Mouse (Mus musculus) cerebellum, adult 9-11 months (tissue): ENCODE results near the gene Slc23a2.

Experiments used
- DNase-seq: peaks from one replicate; pipeline ENCODE4 v3.0.0; 2022

The Slc23a2 gene

GRCm38 (mm10) chr2:132017611-132018010 lies 127.3 kb downstream of the Slc23a2 start:
- no peak for DNase-seq

GRCm38 (mm10) chr2:132016034-132016433 lies 128.9 kb downstream of the Slc23a2 start:
- DNase-seq = no peak

- DNase-seq = no peak
Observed at GRCm38 (mm10) chr2:132013152-132013551, 131.8 kb downstream of the Slc23a2 start.

- DNase-seq = no peak
Observed at GRCm38 (mm10) chr2:132010781-132011180, 134.1 kb downstream of the Slc23a2 start.

DNA sequence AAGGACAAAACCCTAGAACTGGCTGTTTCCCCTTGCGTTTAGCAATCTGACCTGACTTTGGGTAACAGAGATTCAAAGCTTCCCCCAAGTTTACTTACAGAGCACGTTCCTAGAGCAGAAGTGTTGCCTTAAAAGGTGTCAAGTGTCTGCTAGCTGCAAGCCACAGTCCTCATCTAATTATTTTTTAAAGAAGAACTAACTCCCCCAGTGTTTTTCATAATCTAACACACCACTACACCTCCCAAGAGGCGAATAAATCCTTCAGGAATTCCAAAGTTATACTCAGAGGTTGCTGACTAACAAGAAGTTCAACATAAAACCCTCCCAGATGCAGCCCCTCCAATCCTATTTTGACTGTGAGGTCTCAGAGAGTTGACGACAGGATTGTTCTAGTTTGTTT lies 136.7 kb downstream of the Slc23a2 start:
- no peak for DNase-seq

- DNase-seq = no peak
Observed at GRCm38 (mm10) chr2:132007475-132007819, 137.5 kb downstream of the Slc23a2 start.

DNA sequence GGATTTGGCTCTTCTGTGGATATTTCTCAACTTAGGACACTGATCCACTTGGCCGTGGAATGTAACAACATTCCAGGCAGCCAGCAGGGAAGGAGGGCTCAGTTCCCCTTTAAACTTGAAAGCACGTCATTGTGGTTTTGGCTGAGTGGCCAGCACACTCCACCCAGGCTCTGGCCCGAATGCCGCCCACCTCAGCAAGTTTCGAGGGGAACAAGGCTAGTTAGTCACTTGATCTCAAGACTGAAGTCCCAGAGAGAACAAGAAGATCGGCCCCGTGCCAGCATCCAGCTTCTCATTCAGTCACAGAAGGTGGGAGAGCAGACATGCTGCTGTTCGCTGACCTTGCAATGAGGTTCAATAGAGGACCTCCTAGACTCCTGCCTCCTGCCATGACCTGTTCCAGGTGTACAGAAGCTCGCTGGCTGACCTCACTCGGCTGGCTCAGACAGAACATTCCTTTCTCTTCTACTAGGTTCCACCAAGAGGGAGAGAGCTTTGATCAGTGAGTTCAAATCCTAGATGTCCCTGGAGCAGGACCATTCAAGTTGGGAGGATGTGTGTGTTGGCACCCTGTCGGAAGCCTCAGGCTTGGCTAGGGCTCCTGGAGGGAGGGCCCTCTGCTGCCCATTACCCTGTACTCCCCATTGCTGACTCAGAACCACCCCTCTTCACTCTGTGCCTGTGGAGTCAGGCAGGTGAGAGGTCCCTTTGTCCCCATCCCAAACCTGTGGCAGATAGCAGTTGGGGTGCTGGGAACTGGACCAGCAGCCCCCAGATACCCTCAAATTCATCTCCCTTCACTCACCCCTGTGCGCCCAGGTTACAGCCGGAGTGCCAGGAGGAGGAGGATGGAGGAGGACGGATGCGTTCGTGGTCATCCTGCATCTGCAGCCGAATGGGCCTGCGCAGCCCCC lies 138.1 kb downstream of the Slc23a2 start:
- no peak for DNase-seq

- no peak for DNase-seq
Observed at GRCm38 (mm10) chr2:132005445-132005844, 139.5 kb downstream of the Slc23a2 start.

DNA sequence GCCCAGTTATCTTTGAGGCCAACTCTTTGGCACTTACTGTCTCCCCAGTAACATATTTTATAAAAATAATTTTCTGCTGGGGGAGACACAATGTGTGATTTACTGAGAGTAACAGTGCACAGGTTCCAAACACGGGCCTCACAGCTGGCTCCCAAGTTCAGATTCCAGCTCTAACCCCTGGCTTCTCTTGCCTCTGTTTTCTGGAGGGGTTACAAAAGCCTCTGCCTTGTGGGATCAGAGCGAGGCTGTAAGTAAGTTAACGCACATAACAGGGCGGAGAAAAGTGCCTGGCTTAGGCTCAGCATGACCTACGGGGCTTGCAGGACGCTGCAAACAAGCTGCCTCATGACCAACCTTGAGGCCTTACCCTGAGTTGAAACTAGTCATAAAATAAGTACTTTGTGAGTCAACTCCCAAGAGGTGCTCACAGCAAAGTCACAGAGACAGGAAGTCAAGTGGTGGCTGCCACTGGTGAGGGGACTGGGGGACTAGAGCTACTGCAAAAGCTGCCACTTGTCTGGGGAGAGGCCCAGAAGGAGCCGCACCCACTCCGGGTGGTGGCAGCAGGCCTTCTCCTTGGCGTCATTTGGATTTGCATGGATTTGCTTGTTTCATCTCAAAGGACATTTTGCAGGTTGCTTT lies 140.3 kb downstream of the Slc23a2 start:
- no peak for DNase-seq

- no peak for DNase-seq
Observed at GRCm38 (mm10) chr2:132003916-132004315, 141.0 kb downstream of the Slc23a2 start.
